Mouse (Mus musculus) large intestine, adult 2 months (tissue): Measurements from ENCODE around the gene Lemd1. TPM values are rescaled to one million over a fixed set of nuclear protein-coding genes. Genes with fewer than 3 reads are reported as not detected.

Experiments used
- DNase-seq: peaks from one replicate; pipeline ENCODE4 v3.0.0-alpha.2; 2012; ENCODE audit warnings: low read depth, low spot score
- WGBS: fragments of 180-500 bp; shearing (Covaris S2); methylation state at CpG from one replicate; pipeline ENCODE4 v1.1.7; 2018; 5-methylcytosine and 5-hydroxymethylcytosine counted together
- polyA plus RNA-seq: library from polyadenylated mRNA; depleted of rRNA; stranded (reverse); fragments of >200 nt; gene quantifications from 2 replicates; pipeline ENCODE4 v1.2.3, GENCODE M21; 2012

Gene Lemd1
- polyA plus RNA-seq, 1 experiment = 0.17 TPM

GRCm38 (mm10) chr1:132199244-132199643 is 8.0 kb downstream of the Lemd1 start:
- WGBS = 83% methylated on average over 6 of the region's 6 CpGs
- DNase-seq = no peak

GRCm38 (mm10) chr1:132199934-132200333 is 8.7 kb downstream of the Lemd1 start:
- 28% methylated on average over 12 of the region's 12 CpGs for WGBS
- DNase-seq = no peak

- DNase-seq = no peak
- 18% methylated on average over 11 of the region's 11 CpGs for WGBS
These were observed 9.6 kb downstream of the Lemd1 start for GRCm38 (mm10) chr1:132200562-132201510.

GRCm38 (mm10) chr1:132201511-132201860 is 10.3 kb downstream of the Lemd1 start:
- no peak for DNase-seq
- WGBS = 60% methylated on average over 4 of the region's 4 CpGs

- 57% methylated on average over 2 of the region's 2 CpGs for WGBS
- no peak for DNase-seq
These were observed 10.7 kb downstream of the Lemd1 start for GRCm38 (mm10) chr1:132201936-132202335.

GRCm38 (mm10) chr1:132202771-132203170 is 11.5 kb downstream of the Lemd1 start:
- WGBS = 93% methylated on average over 5 of the region's 5 CpGs
- DNase-seq = no peak

- WGBS = 72% methylated on average over 5 of the region's 5 CpGs
- no peak for DNase-seq
These were observed 14.7 kb downstream of the Lemd1 start for GRCm38 (mm10) chr1:132205958-132206357.

GRCm38 (mm10) chr1:132206828-132207227 is 15.6 kb downstream of the Lemd1 start:
- WGBS = 79% methylated on average over 3 of the region's 3 CpGs

GRCm38 (mm10) chr1:132208154-132208553 is 16.9 kb downstream of the Lemd1 start:
- no peak for DNase-seq
- WGBS = 40% methylated on average over 4 of the region's 4 CpGs

More at GRCm38 (mm10) chr1:132206828-132207227, 15.6 kb downstream of the Lemd1 start:
- DNase-seq = no peak

GRCm38 (mm10) chr1:132209400-132209799 is 18.2 kb downstream of the Lemd1 start:
- 36% methylated on average over 10 of the region's 10 CpGs for WGBS
- DNase-seq = no peak

GRCm38 (mm10) chr1:132210922-132211321 is 19.7 kb downstream of the Lemd1 start:
- 20% methylated on average over 7 of the region's 7 CpGs for WGBS
- DNase-seq = no peak

- WGBS = 35% methylated on average over 12 of the region's 12 CpGs
- no peak for DNase-seq
These were observed 20.4 kb downstream of the Lemd1 start for GRCm38 (mm10) chr1:132211672-132212071.

GRCm38 (mm10) chr1:132212218-132212617 is 21.0 kb downstream of the Lemd1 start:
- DNase-seq = no peak
- WGBS = 6% methylated on average over 20 of the region's 20 CpGs

GRCm38 (mm10) chr1:132213076-132213475 is 21.8 kb downstream of the Lemd1 start:
- DNase-seq = no peak
- WGBS = 53% methylated on average over 6 of the region's 6 CpGs

- 62% methylated on average over 3 of the region's 3 CpGs for WGBS
- no peak for DNase-seq
These were observed 25.0 kb downstream of the Lemd1 start for GRCm38 (mm10) chr1:132216276-132216675.

- 37% methylated on average over 2 of the region's 2 CpGs for WGBS
- DNase-seq = no peak
These were observed 30.4 kb downstream of the Lemd1 start for GRCm38 (mm10) chr1:132221627-132222026.

GRCm38 (mm10) chr1:132222166-132222565 is 30.9 kb downstream of the Lemd1 start:
- no peak for DNase-seq
- WGBS = 29% methylated on average over 6 of the region's 6 CpGs

GRCm38 (mm10) chr1:132226297-132227080 is 35.3 kb downstream of the Lemd1 start:
- WGBS = 60% methylated on average over 13 of the region's 13 CpGs

GRCm38 (mm10) chr1:132229667-132230066 is 38.4 kb downstream of the Lemd1 start, which contains the start of gene Gm10188:
Gm10188 (minus strand) TSS chr1:132229767.
- DNase-seq = no peak
- 75% methylated on average over 3 of the region's 3 CpGs for WGBS

More at GRCm38 (mm10) chr1:132226297-132227080, 35.3 kb downstream of the Lemd1 start:
- DNase-seq = no peak

GRCm38 (mm10) chr1:132231470-132232274 is 40.4 kb downstream of the Lemd1 start:
- WGBS = 67% methylated on average over 7 of the region's 7 CpGs
- DNase-seq = no peak
